Mouse (Mus musculus) MEL (cell line): ENCODE measurements around the gene Cby1. TPM values are rescaled to one million over a fixed set of nuclear protein-coding genes. Genes with fewer than 3 reads are reported as not detected.

Source experiments
- DNase-seq: peaks from one replicate; pipeline ENCODE4 v3.0.0; 2011; ENCODE audit warnings: low read depth, low spot score
- H3K27ac ChIP-seq: 2 replicates; pipeline ENCODE4 v1.5.1; 2012; ENCODE audit warnings: low read depth, mild to moderate bottlenecking, control low read depth, low read length, moderate library complexity; ENCODE audit not compliant: control insufficient read depth
- H3K27me3 ChIP-seq, 2 experiments: fragments of 150-350 bp in 1 of 2; sonication (generic) in 1 of 2; 2 replicates each; pipeline ENCODE4 v1.6.1; 2012; ENCODE audit warnings: low read length in 2 of 2, mild to moderate bottlenecking in 2 of 2, improper control_type of control experiment in 1 of 2, moderate library complexity in 1 of 2; ENCODE audit not compliant: insufficient read depth in 2 of 2, control insufficient read depth in 1 of 2
- H3K36me3 ChIP-seq, 2 experiments: 2 replicates each; pipeline ENCODE4 v1.6.1; 2012 to 2014; ENCODE audit warnings: low read length in 2 of 2, improper control_type of control experiment in 1 of 2, inconsistent platforms in 1 of 2, mild to moderate bottlenecking in 1 of 2; ENCODE audit not compliant: insufficient read depth in 2 of 2, control insufficient read depth in 1 of 2
- H3K4me1 ChIP-seq, 2 experiments: fragments of 150-350 bp in 1 of 2; sonication (generic) in 1 of 2; 2 replicates each; pipeline ENCODE4 v1.6.1; 2012; ENCODE audit warnings: low read length in 2 of 2, improper control_type of control experiment in 1 of 2, mild to moderate bottlenecking in 1 of 2; ENCODE audit not compliant: insufficient read depth in 2 of 2, control insufficient read depth in 1 of 2
- H3K4me3 ChIP-seq, 2 experiments: fragments of 150-350 bp in 1 of 2; sonication (generic) in 1 of 2; 2 replicates each; pipeline ENCODE4 v1.5.1; 2012; ENCODE audit warnings: low read depth in 2 of 2, low read length in 2 of 2, mild to moderate bottlenecking in 2 of 2, moderate library complexity in 2 of 2, control low read depth in 1 of 2, improper control_type of control experiment in 1 of 2; ENCODE audit not compliant: control insufficient read depth in 1 of 2, insufficient read depth in 1 of 2
- H3K79me2 ChIP-seq: 2 replicates; pipeline ENCODE4 v1.6.1; 2012; ENCODE audit warnings: mild to moderate bottlenecking, low read length, moderate library complexity; ENCODE audit not compliant: control insufficient read depth, poor library complexity, insufficient read depth
- H3K9ac ChIP-seq: 2 replicates; pipeline ENCODE4 v1.6.1; 2012; ENCODE audit warnings: low read depth, mild to moderate bottlenecking, control low read depth, low read length, moderate library complexity; ENCODE audit not compliant: control insufficient read depth, poor library complexity, severe bottlenecking
- H3K9me3 ChIP-seq: fragments of 150-350 bp; sonication (generic); replicated peaks from 2 replicates; pipeline ENCODE4 v1.6.1; 2012; ENCODE audit warnings: mild to moderate bottlenecking, low read length, improper control_type of control experiment, moderate library complexity; ENCODE audit not compliant: insufficient read depth
- BHLHE40 ChIP-seq: IDR thresholded peaks from 2 replicates; pipeline ENCODE4 v1.6.1; 2012; ENCODE audit warnings: low read depth, mild to moderate bottlenecking, inconsistent platforms, low read length, improper control_type of control experiment, borderline replicate concordance
- CHD1 ChIP-seq: IDR thresholded peaks from 2 replicates; pipeline ENCODE4 v1.6.1; 2012; ENCODE audit warnings: low read depth, mild to moderate bottlenecking, inconsistent platforms, low read length, improper control_type of control experiment
- CHD2 ChIP-seq: IDR thresholded peaks from 2 replicates; pipeline ENCODE4 v1.6.1; 2011; ENCODE audit warnings: low read length, improper control_type of control experiment
- CTCF ChIP-seq, 3 experiments: IDR thresholded peaks in 2 of 3; conservative IDR thresholded peaks in 1 of 3; 2 replicates each; pipeline ENCODE4 v1.5.1; 2011 to 2012; ENCODE audit warnings: low read length in 3 of 3, low read depth in 2 of 3, mild to moderate bottlenecking in 2 of 3, improper control_type of control experiment in 1 of 3, inconsistent platforms in 1 of 3, mixed read lengths in 1 of 3, moderate library complexity in 1 of 3; ENCODE audit not compliant: control insufficient read depth in 1 of 3, insufficient read depth in 1 of 3, poor library complexity in 1 of 3, severe bottlenecking in 1 of 3
- E2F4 ChIP-seq: IDR thresholded peaks from 2 replicates; pipeline ENCODE4 v1.6.1; 2011; ENCODE audit warnings: low read depth, low read length, improper control_type of control experiment, borderline replicate concordance
- EP300 ChIP-seq, 2 experiments: IDR thresholded peaks; 2 replicates each; pipeline ENCODE4 v1.6.1; 2011; ENCODE audit warnings: improper control_type of control experiment in 2 of 2, low read length in 2 of 2, low read depth in 1 of 2, mild to moderate bottlenecking in 1 of 2
- ETS1 ChIP-seq: IDR thresholded peaks from 2 replicates; pipeline ENCODE4 v1.6.1; 2012; ENCODE audit warnings: low read depth, mild to moderate bottlenecking, inconsistent platforms, low read length, improper control_type of control experiment, moderate library complexity
- GABPA ChIP-seq: IDR thresholded peaks from 2 replicates; pipeline ENCODE4 v1.6.1; 2012; ENCODE audit warnings: low read depth, mild to moderate bottlenecking, inconsistent platforms, low read length, improper control_type of control experiment, moderate library complexity
- HCFC1 ChIP-seq: IDR thresholded peaks from 2 replicates; pipeline ENCODE4 v1.6.1; 2012; ENCODE audit warnings: low read depth, mild to moderate bottlenecking, inconsistent platforms, low read length, improper control_type of control experiment, moderate library complexity
- JUND ChIP-seq: IDR thresholded peaks from 2 replicates; pipeline ENCODE4 v1.6.1; 2011; ENCODE audit warnings: low read depth, mild to moderate bottlenecking, improper control_type of control experiment, low read length
- KAT2A ChIP-seq: conservative IDR thresholded peaks from 2 replicates; pipeline ENCODE4 v1.6.1; 2012; ENCODE audit warnings: low read depth, low read length, improper control_type of control experiment, inconsistent platforms
- MAFK ChIP-seq: IDR thresholded peaks from 2 replicates; pipeline ENCODE4 v1.6.1; 2011; ENCODE audit warnings: low read depth, mild to moderate bottlenecking, low read length, improper control_type of control experiment, borderline replicate concordance
- MAX ChIP-seq: IDR thresholded peaks from 2 replicates; pipeline ENCODE4 v1.6.1; 2011; ENCODE audit warnings: low read length, improper control_type of control experiment
- MAZ ChIP-seq: IDR thresholded peaks from 2 replicates; pipeline ENCODE4 v1.6.1; 2012; ENCODE audit warnings: low read depth, mild to moderate bottlenecking, inconsistent platforms, low read length, improper control_type of control experiment
- MEF2A ChIP-seq: IDR thresholded peaks from 2 replicates; pipeline ENCODE4 v1.6.1; 2014; ENCODE audit warnings: low read depth, mild to moderate bottlenecking, inconsistent platforms, low read length, improper control_type of control experiment; ENCODE audit not compliant: poor library complexity, insufficient replicate concordance, severe bottlenecking; ENCODE audit errors: extremely low read depth
- MXI1 ChIP-seq: IDR thresholded peaks from 2 replicates; pipeline ENCODE4 v1.6.1; 2011; ENCODE audit warnings: mild to moderate bottlenecking, low read depth, low read length, improper control_type of control experiment
- MYB ChIP-seq: IDR thresholded peaks from 2 replicates; pipeline ENCODE4 v1.6.1; 2011; ENCODE audit warnings: mild to moderate bottlenecking, low read depth, low read length, improper control_type of control experiment
- MYC ChIP-seq: IDR thresholded peaks from 2 replicates; pipeline ENCODE4 v1.6.1; 2011; ENCODE audit warnings: low read depth, mild to moderate bottlenecking, low read length, improper control_type of control experiment, moderate library complexity
- NELFE ChIP-seq: IDR thresholded peaks from 2 replicates; pipeline ENCODE4 v1.6.1; 2011; ENCODE audit warnings: low read depth, low read length, improper control_type of control experiment
- NRF1 ChIP-seq: IDR thresholded peaks from 2 replicates; pipeline ENCODE4 v1.6.1; 2014; ENCODE audit warnings: low read depth, mild to moderate bottlenecking, inconsistent platforms, low read length, improper control_type of control experiment, moderate library complexity; ENCODE audit not compliant: poor library complexity, insufficient read depth, severe bottlenecking
- POLR2A ChIP-seq, 2 experiments: IDR thresholded peaks; 2 replicates each; pipeline ENCODE4 v1.6.1; 2011 to 2012; ENCODE audit warnings: low read length in 2 of 2, mild to moderate bottlenecking in 2 of 2, control low read depth in 1 of 2, improper control_type of control experiment in 1 of 2, low read depth in 1 of 2, moderate library complexity in 1 of 2; ENCODE audit not compliant: control insufficient read depth in 1 of 2, insufficient read depth in 1 of 2, poor library complexity in 1 of 2
- POLR2AphosphoS2 ChIP-seq: IDR thresholded peaks from 2 replicates; pipeline ENCODE4 v1.6.1; 2011; ENCODE audit warnings: low read length, improper control_type of control experiment
- POLR2AphosphoS5 ChIP-seq: IDR thresholded peaks from 2 replicates; pipeline ENCODE4 v1.6.1; 2012; ENCODE audit warnings: low read depth, borderline replicate concordance, mild to moderate bottlenecking, inconsistent platforms, low read length, moderate library complexity, mixed read lengths
- RCOR1 ChIP-seq: IDR thresholded peaks from 2 replicates; pipeline ENCODE4 v1.6.1; 2012; ENCODE audit warnings: low read depth, mild to moderate bottlenecking, inconsistent platforms, low read length, improper control_type of control experiment
- SIN3A ChIP-seq: IDR thresholded peaks from 2 replicates; pipeline ENCODE4 v1.6.1; 2012; ENCODE audit warnings: low read length, improper control_type of control experiment, inconsistent platforms
- TAL1 ChIP-seq: IDR thresholded peaks from 2 replicates; pipeline ENCODE4 v1.6.1; 2012; ENCODE audit warnings: mild to moderate bottlenecking, inconsistent platforms, low read length, moderate library complexity, mixed read lengths
- TBP ChIP-seq: IDR thresholded peaks from 2 replicates; pipeline ENCODE4 v1.8.0; 2011; ENCODE audit warnings: low read depth, low read length, improper control_type of control experiment
- TCF12 ChIP-seq: IDR thresholded peaks from 2 replicates; pipeline ENCODE4 v1.6.1; 2014; ENCODE audit warnings: low read depth, mild to moderate bottlenecking, inconsistent platforms, low read length, improper control_type of control experiment, moderate library complexity
- UBTF ChIP-seq: IDR thresholded peaks from 2 replicates; pipeline ENCODE4 v1.6.1; 2012; ENCODE audit warnings: low read depth, mild to moderate bottlenecking, inconsistent platforms, low read length, improper control_type of control experiment, moderate library complexity, borderline replicate concordance; ENCODE audit not compliant: insufficient read depth
- USF1 ChIP-seq: IDR thresholded peaks from 2 replicates; pipeline ENCODE4 v1.6.1; 2014; ENCODE audit warnings: low read depth, mild to moderate bottlenecking, inconsistent platforms, low read length, improper control_type of control experiment, moderate library complexity
- USF2 ChIP-seq, 2 experiments: IDR thresholded peaks; 2 replicates each; pipeline ENCODE4 v1.6.1; 2011 to 2012; ENCODE audit warnings: improper control_type of control experiment in 2 of 2, low read length in 2 of 2, borderline replicate concordance in 1 of 2, inconsistent platforms in 1 of 2, low read depth in 1 of 2, mild to moderate bottlenecking in 1 of 2; ENCODE audit not compliant: insufficient read depth in 1 of 2
- ZMIZ1 ChIP-seq: IDR thresholded peaks from 2 replicates; pipeline ENCODE4 v1.6.1; 2012; ENCODE audit warnings: low read depth, mild to moderate bottlenecking, inconsistent platforms, low read length, improper control_type of control experiment, moderate library complexity
- polyA plus RNA-seq, 2 experiments: library from polyadenylated mRNA; stranded (reverse) in 1 of 2; unstranded in 1 of 2; fragments of >175 nt in 1 of 2; fragments of >200 nt in 1 of 2; gene quantifications; 2 replicates each; pipeline versions ENCODE4 v1.2.1 to v1.2.4; 2012; ENCODE audit warnings: low replicate concordance in 2 of 2, low read depth in 1 of 2; ENCODE audit not compliant: insufficient read length in 2 of 2, insufficient read depth in 1 of 2, missing spikeins in 1 of 2
- total RNA-seq: library from RNA; depleted of rRNA; stranded (reverse); fragments of 300-350 nt; gene quantifications from 2 replicates; pipeline ENCODE4 v1.2.3, GENCODE M21; 2012

Cby1 gene
- total and polyA plus RNA-seq, 3 experiments = 34.3 to 56.2 TPM; not detected in 1

GRCm38 (mm10) chr15:79690426-79691022, 31.5 kb downstream of the Cby1 start, which contains the start of gene Gtpbp1:
TSS of gene Gtpbp1 (plus strand) at chr15:79690845.
- TF ChIP-seq EP300 (IDR thresholded peaks at IDR 0.05; ENCODE audit: low read depth in 1 of 2, low read length in 2 of 2) = no peak
- TF ChIP-seq POLR2AphosphoS2 = no peak; the same call in 1 of the 2 replicates
- TF ChIP-seq NRF1 = no peak
- peak; percentile 56; the same call in 1 of the 2 replicates for TF ChIP-seq SIN3A
- no peak for TF ChIP-seq ZMIZ1
- TF ChIP-seq MAFK = no peak
- no peak for TF ChIP-seq ETS1
- no peak for TF ChIP-seq USF2 (IDR thresholded peaks at IDR 0.05; ENCODE audit: borderline replicate concordance in 1 of 2, insufficient read depth in 1 of 2, low read depth in 1 of 2, low read length in 2 of 2)
- 0 out of 2 replicates have a peak, but pooled peaks have one; percentile 35 for TF ChIP-seq BHLHE40
- peak; percentile 33; the same call in 1 of the 2 replicates for TF ChIP-seq TCF12
- TF ChIP-seq CHD1 = no peak
- no peak for TF ChIP-seq POLR2AphosphoS5
- TF ChIP-seq MAX = peak; percentile 86
- TF ChIP-seq RCOR1 = no peak
- peak; percentile 60 for TF ChIP-seq NELFE
- TF ChIP-seq TAL1 = no peak
- peak; percentile 85 for TF ChIP-seq CHD2
- TF ChIP-seq CTCF (IDR thresholded peaks at IDR 0.05 in 2 of 3, conservative IDR thresholded peaks at IDR 0.05 in 1 of 3; ENCODE audit: control insufficient read depth in 1 of 3, insufficient read depth in 1 of 3, low read depth in 2 of 3, low read length in 3 of 3, poor library complexity in 1 of 3, severe bottlenecking in 1 of 3) = no peak
- TF ChIP-seq MYB = no peak
- TF ChIP-seq JUND = no peak
- TF ChIP-seq POLR2A (IDR thresholded peaks at IDR 0.05; ENCODE audit: control insufficient read depth in 1 of 2, insufficient read depth in 1 of 2, low read depth in 1 of 2, low read length in 2 of 2, poor library complexity in 1 of 2) = peak; percentile 69 to 78; a peak in 3 of 4 replicates
- TF ChIP-seq E2F4 = peak; percentile 90; the same call in 1 of the 2 replicates
- TF ChIP-seq MEF2A = no peak
- TF ChIP-seq KAT2A = no peak; the same call in 1 of the 2 replicates
- TF ChIP-seq MYC = peak; percentile 60; the same call in 1 of the 2 replicates
- TF ChIP-seq HCFC1 = peak; percentile 66; the same call in 1 of the 2 replicates
- no peak; the same call in 1 of the 2 replicates for TF ChIP-seq MXI1
- TF ChIP-seq MAZ = peak; percentile 52; the same call in 1 of the 2 replicates
- no peak for TF ChIP-seq UBTF
- no peak for TF ChIP-seq USF1
- no peak for TF ChIP-seq GABPA
- TF ChIP-seq TBP = no peak
- peaks cover 8 to 34% of the 10 kb centered on the region in 2 experiments for H3K4me1 ChIP-seq
- H3K36me3 ChIP-seq = peaks cover 0 to 42% of the 10 kb centered on the region in 2 experiments; a peak in 2 of 4 replicates
- H3K27me3 ChIP-seq = no peaks in the 10 kb centered on the region
- H3K79me2 ChIP-seq = peaks cover 61% of the 10 kb centered on the region
- DNase-seq = peak; percentile 100
- peak within 1 kb of the TSS; percentile 96 for H3K9ac ChIP-seq
- H3K27ac ChIP-seq = peak within 1 kb of the TSS; percentile 73
- no peaks in the 10 kb centered on the region for H3K9me3 ChIP-seq
- peak within 1 kb of the TSS; percentile 82 to 87 for H3K4me3 ChIP-seq
